Mouse (Mus musculus) gastrocnemius, postnatal 14 days (tissue): ENCODE results near the gene Gramd1c. TPM values are rescaled to one million over a fixed set of nuclear protein-coding genes. Genes with fewer than 3 reads are reported as not detected.

ENCODE experiments used
- DNase-seq: peaks from one replicate; pipeline ENCODE4 v3.0.0; 2021; ENCODE audit warnings: mixed read lengths
- intact Hi-C: fragments of 180-260 bp; cut with DNase I; formaldehyde crosslinking; loops from one replicate; pipeline ENCODE4 v1.15.1; 2025; ENCODE audit warnings: low total_unique reads
- total RNA-seq, 2 experiments: library from RNA; stranded (reverse); gene quantifications; 2 replicates each; pipeline ENCODE4 v1.2.3; 2021

Gene Gramd1c
- total RNA-seq, 2 experiments from 2014 or later: 0.68 to 1.1 TPM

DNA sequence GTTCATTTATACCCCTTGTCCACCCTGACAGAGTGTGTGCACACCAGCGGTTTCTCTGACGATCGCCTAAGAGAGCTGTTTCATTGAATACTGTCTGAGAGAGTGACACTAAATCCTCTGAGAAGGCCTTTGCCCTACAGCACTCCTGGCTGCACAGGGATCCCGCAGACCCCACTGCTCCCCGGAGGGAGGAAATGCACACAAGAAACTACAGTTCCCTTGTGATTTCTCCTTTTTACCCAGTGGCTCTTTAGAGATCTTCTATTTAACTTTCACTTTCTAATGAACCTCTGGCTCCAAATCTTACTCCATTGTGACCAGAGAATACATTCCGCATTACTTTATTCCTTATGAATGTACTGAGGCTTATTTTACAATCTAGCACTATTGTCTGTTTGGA lies 36.9 kb downstream of the Gramd1c start:
- DNase-seq: no peak

DNA sequence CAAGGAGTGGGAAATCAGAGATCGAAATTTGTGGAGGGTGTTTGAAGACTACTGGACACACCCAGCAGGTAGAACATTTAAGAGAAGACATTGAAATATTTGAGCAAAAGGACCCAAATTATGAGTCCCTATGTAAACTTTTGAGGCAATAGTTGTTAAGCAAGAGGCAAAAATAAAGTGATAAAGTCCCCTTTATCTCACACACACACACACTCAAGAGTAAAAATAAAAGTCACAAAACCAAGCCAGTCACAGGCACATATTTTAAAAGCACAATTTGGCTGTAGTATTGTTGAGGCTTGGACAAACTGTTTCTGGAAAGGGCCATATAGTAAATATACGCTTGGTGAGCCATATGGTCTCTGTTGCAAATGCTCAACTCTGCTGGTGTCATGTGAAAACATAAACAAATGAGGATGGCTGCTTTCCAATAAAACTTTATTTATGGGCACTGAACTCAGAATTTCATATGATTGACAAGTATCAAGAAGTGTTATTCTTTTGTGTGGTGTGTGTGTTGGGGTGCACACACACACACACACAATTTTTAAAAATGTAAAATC lies 44.1 kb downstream of the Gramd1c start:
- no peak for DNase-seq
- intact Hi-C loops: no loop called here

More for the DNA sequence above, 36.9 kb downstream of the Gramd1c start:
- intact Hi-C loops: no loop called here

DNA sequence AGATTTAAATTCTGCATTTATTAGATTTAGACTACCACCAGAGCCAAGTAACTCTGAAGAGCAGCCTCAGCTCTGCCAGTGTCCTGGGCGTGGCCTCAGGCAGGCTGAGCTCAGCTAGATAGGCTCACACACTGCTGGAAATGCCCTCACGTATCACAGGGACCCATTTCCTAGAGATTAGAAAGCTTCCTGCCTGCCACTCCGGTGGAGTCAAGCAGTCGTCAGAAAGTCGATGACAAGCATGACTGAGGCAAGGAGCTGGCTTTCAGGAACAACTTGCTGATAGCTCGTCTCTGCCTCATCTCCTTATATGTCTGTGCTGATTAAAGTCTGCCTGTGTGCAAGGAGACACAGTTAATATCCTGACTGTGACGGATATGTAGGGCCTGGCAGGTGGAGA lies 44.8 kb downstream of the Gramd1c start:
- no peak for DNase-seq
- intact Hi-C loops: no loop called here

DNA sequence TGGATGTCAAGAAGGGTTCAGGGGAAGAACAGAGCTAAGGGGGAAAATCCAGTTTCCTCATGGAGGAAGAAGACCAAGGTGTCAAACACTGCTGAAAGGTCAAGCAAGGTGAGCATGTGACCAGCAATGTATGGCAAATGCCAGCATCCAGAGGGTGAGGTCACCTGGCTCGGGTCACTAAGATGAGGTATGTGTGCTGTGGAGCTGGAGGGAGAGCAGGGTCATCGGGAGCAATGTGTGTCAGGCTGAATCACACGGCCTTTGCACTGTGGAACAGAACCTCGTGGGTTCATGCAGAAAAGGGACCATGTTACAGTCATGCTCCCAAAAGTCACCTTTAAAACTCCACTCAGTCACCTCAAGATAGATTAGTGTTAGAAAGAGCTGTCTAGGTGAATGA lies 45.4 kb downstream of the Gramd1c start:
- intact Hi-C loops: no loop called here
- no peak for DNase-seq

DNA sequence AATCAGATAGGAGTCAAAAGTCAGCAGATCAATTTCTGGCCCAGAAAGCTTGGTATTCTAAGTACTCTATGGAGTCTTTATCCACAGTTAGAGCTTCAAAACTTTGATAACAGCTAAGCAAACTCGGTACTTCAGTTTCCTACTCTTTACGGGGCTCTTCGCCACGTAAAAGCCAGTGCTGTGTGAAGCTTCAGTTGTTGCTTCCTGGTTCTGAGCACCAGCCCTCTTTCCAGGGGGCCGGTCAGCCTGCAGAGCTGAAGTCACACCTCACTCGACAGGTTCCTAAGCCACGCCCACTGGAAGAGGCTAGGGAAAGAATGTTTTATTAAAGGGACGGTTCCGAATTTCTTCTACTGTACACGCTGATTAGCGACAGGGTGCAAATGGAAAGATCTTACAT lies 47.0 kb downstream of the Gramd1c start:
- DNase-seq: no peak

DNA sequence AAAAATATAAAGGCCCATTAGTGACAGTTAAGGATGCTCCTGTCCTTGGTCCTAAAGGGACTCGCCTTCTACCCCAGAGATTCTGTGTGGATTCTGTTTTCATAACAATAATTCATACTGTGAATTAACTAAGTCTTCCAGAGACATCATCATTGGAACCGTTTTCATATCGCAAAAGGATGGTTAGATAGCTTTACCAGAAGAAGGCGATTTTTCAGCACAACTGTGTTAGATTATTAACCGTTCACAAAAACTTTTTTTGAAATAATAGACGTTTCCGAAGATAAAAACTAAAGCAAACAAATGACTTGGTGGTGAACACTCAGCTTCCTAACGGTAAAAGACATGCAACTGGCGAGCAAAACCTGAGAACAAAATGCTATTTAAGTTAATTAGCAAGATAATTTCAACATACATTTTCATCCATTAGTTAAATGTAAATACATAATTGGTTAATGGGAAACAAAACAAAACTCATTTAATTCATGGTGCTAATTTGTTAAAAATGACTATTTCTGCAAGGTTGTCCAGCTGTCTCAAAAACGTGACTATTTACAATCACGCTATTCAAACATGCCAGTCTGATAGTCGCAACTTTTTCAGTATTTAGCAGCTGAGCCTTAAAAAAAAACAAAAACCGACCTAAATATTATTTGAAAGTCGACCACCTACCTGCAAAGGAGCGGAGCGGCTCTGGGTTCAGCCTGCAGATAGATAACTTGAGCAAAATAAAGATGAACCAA lies 47.6 kb downstream of the Gramd1c start:
- no peak for DNase-seq

More for the DNA sequence above, 47.0 kb downstream of the Gramd1c start:
- intact Hi-C loops: no loop called here

DNA sequence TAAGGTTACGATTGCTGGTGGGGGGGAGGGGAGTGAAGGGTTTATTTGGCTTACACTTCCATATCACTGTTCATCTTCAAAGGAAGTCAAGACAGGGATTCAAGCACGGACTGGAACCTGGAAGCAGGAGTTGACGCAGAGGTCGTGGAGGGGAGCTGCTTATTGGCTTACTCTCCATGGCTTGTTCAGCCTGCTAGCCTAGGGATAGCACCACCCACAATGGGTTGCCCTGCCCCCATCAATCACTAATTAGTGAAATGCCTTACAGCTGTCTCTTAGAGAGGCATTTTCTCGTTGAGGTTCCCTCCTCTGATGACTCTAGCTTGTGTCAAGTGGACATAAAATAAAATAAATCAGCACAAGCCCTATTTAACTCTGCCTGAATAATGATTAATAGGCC lies 52.1 kb downstream of the Gramd1c start:
- intact Hi-C loops: no loop called here
- no peak for DNase-seq

More for the DNA sequence above, 47.6 kb downstream of the Gramd1c start:
- intact Hi-C loops: no loop called here

DNA sequence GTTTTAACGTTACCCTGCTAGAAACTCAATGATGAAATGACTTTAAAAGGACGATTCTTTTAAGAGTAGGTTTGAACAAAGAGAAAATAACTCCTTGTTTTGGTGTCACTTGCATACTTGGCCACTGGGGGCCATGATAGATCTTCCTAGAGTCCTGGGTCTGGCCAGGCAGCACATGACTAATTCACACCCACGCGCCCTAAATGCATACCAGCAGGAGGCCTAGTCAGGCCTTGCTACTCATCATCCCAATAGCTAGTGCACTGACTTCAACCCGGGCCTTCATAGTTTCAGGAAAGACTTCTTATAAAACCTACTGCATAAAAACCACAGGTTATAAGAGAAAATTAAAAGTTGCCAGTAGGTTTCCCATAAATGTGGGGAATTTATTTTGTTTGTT lies 61.1 kb downstream of the Gramd1c start:
- intact Hi-C loops: no loop called here
- no peak for DNase-seq

DNA sequence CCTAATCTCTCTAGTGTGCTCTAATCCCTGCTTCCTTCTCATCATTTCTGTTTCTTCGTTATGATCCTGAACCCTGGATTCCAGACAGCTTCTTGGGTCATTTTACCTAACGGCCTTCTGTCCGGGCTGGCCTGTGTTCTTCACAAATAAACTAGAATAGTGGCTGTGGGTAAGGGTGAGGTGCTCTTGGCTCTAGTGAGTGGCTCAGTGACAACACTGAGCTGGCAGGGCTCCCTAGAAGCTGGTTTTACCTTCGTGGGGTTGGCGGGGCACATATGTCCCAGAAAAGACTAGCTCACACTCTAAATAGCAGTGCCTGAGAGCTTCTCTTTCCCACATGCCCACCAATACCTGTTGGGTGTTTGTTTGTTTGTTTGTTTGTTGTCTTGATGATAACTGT lies 63.6 kb downstream of the Gramd1c start:
- intact Hi-C loops: no loop called here
- DNase-seq: no peak

DNA sequence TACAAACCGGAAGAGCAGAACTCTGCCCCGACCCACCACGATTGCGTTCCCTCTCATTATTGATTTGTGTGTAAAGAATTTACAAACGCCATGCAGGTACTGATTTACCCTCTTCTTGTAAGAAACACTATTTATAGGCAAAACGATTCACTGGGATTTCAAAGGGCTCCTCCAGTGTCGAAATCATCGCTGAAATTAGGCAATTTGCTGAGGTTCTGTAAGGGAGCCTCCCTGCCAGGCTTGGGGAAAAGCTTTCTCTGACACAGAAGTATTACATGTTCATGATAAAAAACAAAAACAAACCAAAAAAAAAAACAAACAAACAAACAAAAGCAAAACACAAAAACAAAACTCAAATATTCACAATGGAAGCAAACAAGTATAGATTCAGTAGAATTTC lies 64.0 kb downstream of the Gramd1c start:
- DNase-seq: no peak
- intact Hi-C loops: no loop called here

DNA sequence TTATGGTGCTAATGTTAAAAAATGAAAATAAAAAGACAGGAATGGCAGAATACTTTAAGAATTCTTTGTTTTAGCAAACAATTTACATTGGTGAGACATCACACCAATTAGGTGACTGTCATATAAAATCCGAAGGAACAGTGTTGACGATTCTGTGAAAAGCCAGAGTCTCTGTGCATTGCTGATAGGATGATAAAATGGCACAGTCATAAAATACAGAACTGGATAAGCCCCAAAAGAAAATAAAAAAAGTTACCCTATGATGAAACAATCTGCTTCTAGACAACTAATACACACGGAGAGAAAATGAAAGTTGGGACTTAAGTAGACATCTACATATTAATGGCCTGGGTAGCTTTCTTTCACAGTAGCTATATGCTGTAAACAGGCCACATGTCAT lies 68.5 kb downstream of the Gramd1c start:
- intact Hi-C loops: no loop called here
- DNase-seq: no peak

DNA sequence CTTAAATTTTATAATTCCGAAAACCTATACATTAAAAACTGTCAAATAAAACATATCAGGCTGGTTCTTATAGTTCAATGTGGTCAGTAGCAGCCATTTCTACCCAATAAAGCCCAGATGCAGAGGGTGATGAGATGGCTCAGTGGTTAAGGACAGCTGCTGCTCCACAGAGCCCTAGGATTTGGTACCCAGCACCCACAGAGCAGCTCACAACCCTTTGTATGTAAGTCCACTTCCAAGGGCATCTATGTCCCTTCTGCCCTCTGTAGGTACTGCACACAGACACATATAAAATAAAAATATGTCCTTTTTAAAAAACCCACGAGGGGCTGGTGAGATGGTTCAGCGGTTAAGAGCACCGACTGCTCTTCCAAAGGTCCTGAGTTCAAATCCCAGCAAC lies 76.8 kb downstream of the Gramd1c start:
- no peak for DNase-seq
- intact Hi-C loops: no loop called here

DNA sequence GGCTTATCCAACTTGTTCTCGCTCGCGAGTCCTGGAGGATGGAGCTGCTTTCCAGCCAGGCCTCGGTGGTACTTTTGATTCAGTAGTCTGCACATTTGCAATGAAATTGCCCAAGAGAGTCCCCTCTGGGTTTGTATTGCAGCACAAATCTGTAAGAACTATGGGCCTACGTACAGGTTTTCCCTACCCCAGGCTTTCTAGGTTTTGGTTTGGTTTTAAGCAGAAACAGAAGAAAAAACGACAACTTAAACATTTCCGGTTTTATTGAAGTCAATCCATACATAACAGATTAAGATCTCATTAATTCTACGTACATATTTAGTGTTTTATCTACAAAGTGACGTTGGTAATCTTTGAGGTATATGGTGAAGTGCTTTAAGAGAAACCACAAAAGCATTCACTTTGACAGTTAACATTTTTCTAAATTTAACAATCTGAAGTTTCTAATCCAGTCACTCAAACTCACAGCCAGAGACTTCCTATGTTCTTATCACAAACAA lies 83.0 kb downstream of the Gramd1c start:
- intact Hi-C loops: no loop called here
- no peak for DNase-seq

DNA sequence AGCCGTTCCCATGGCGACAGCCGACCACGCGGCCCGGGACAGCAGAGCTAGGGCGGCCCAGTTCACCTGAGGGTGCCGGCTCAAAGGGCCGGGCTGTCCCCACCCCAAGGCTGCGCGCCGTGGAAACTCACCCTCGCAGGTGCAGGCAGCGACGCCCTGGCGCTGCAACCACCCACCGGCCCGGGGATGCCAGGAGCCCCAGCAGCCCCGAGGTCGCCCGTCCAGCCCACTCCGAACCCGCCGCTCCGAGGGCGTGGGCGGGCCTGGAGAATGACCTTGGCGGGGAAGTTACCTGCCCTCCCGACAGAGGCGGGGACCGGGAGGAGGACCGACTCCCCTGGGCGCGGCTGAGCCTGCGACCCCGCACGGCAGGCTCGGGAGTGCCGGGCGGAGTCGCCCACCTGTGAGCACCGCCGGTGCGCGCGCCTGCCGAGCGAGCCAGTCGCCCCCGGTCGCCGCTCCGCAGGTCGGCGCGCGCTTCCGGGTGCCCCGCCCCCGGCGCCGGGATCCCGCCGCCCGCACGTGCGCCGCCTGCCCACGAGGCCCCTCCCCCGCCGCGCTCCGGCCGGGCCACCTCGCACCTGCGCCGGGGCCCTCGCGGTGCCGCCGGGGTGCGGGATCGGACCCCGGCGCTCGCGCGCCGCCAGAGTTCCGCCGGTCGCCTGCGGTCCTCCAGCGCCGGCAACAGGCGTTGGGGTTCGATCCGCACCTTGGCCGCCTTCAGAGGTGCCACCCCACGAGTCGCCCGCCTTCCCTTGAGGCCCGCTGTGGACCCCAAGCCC lies 83.6 kb downstream of the Gramd1c start, which contains the start of gene Zdhhc23:
Gene Zdhhc23 (minus strand): TSS at position 464 of the 782 bp plus-strand sequence.
- DNase-seq: peak; percentile 17
- intact Hi-C loops: no loop called here

DNA sequence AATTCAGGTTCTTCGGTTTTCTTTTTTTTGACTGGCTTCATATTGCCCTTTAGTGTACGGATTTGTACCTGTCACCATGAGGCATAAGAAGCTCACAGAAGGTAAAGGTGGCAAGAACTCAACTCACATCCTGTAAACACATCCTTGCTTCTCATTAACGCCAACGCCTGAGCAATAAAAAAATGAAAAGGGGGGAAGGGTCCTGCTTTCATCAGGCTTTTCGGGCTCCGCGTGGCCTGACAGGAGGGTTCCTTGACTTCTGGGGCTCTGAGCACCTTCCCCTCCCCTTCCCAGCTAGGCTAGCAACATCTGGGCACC lies 84.2 kb downstream of the Gramd1c start:
- intact Hi-C loops: no loop called here
- DNase-seq: no peak

DNA sequence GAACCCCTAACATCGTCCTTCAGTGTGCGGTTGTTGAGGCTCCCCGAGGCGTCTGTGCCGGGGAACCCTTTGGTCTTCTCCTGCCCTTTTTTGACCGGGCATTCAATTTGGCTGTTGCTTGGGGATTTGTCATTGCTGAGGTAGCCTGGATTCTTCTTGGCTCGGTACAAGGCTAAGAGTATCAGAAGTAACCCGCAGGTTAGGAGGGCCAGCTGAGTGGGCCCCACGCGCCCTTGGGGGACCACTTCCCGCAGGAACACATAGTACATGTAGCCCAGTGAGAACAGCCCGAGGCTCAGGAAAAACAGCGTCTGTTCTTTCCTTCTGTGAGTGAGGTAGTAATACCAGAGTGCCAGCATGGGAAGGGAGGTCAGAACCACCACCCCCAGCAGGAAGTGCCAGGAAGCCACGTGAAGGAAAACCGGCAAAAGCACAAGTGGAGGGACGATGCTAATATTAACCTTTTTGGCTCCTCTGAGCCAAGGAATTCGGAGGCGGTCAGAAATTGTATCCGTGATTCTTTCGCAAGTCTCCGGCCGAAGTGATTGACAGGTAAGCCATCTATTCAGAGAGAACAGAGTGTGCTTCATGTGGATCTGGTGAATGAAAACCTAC lies 89.4 kb downstream of the Gramd1c start:
- DNase-seq: no peak
- intact Hi-C loops: no loop called here

DNA sequence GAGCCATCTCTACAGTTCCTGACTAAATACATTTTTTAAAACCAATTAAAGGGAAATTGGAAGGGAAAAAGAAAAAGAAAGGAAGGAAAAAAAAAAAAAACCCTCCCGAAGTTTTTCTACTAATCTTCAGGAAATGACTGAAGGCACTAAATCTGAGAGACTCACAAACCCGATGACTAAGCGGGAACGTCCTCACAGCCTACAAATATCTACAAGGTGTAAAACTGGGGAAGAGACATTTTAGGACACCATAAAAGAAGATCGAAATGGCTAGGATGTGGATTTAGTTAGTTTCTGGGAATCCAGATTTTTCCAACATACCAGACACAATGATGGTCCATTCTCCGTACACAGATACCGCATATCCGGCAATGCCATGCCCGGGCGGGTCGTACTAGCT lies 90.0 kb downstream of the Gramd1c start:
- intact Hi-C loops: no loop called here
- no peak for DNase-seq

DNA sequence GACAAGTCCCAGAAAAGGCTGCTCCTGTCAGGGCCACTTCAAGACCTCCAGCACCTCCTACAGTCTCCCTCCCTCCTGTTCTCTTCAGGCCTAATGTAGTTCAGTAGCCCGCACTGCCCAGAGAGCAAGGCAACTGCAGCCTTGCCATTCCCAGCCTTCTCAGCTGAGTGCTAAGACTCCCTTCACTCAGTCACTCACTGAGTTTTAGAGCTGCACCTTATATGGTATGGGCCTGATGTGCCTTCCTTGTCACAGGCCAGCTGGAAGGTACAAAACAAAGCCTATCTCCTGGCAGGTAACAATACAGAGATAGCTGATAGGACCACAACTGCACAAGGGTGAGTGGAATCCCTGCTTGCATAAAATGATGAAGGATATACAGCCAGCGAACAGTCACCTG lies 90.8 kb downstream of the Gramd1c start:
- intact Hi-C loops: no loop called here

DNA sequence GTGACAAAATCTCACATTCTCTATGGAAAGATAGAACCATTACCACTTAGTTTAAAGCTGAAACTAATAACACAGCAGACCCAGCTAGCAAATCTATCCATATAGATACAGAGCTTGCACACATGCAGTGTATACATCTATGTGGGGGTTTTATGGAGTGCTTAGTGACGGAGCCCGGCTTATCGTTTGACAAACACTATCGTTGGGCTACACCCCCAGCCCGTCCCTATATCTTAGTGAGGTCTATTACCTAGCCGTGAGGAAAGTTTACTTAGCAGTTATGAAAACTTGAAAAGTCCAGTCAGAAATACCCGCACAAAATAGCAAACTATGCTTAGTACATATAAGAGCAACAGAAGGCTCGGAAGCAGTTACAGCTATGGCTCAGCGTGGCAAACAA lies 91.4 kb downstream of the Gramd1c start:
- DNase-seq: no peak
- intact Hi-C loops: no loop called here

More for the DNA sequence above, 90.8 kb downstream of the Gramd1c start:
- DNase-seq: no peak

DNA sequence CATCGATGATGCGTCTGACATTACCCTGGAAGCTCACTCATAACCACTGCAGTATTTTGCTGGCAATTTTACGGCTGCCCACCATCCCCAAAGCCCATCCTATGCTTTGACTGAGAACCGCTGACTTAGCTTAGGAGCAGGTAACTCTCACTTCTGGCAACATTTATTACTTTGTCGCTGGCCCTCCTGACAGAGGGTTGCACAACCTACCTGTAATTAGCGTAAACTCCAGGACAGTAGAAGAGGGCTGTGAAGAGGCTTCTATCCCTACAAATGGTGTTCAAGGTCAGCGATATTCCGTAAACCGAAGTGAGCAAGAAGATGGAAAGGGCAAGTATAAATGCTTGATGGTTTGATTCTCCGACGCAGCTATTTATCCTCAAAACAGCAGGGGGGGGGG lies 92.0 kb downstream of the Gramd1c start:
- no peak for DNase-seq
- intact Hi-C loops: no loop called here
